Mouse (Mus musculus) kidney, postnatal 0 days (tissue): ENCODE results near the gene Cnr1. TPM values are rescaled to one million over a fixed set of nuclear protein-coding genes. Genes with fewer than 3 reads are reported as not detected.

Experiments
- ATAC-seq: fragments of 200-750 bp; cut with Nextera tagmentation; replicated peaks from 2 replicates; pipeline ENCODE4 v1.8.0; 2017; ENCODE audit warnings: low read depth, moderate number of reproducible peaks, moderate TSS enrichment, moderate library complexity; ENCODE audit not compliant: low FRiP score
- DNase-seq: peaks from one replicate; pipeline ENCODE4 v3.0.0-alpha.2; 2016; ENCODE audit warnings: low spot score
- H3K27ac ChIP-seq: fragments of 300-500 bp; sonication (generic); 2 replicates; pipeline ENCODE4 v1.5.1; 2014; ENCODE audit warnings: mild to moderate bottlenecking
- H3K27me3 ChIP-seq: fragments of 300-500 bp; sonication (generic); 2 replicates; pipeline ENCODE4 v1.6.1; 2014; ENCODE audit warnings: low read length, mixed read lengths; ENCODE audit not compliant: insufficient read depth
- H3K36me3 ChIP-seq: fragments of 300-500 bp; sonication (generic); 2 replicates; pipeline ENCODE4 v1.6.1; 2014; ENCODE audit warnings: low read length, mixed read lengths; ENCODE audit not compliant: insufficient read depth
- H3K4me1 ChIP-seq: fragments of 300-500 bp; sonication (generic); replicated peaks from 2 replicates; pipeline ENCODE4 v1.6.1; 2014; ENCODE audit warnings: antibody characterized with exemption, low read length, mixed read lengths; ENCODE audit not compliant: insufficient read depth
- H3K4me2 ChIP-seq: fragments of 300-500 bp; sonication (generic); 2 replicates; pipeline ENCODE4 v1.6.1; 2014; ENCODE audit warnings: mild to moderate bottlenecking, low read length, moderate library complexity, mixed read lengths
- H3K4me3 ChIP-seq: fragments of 300-500 bp; sonication (generic); replicated peaks from 2 replicates; pipeline ENCODE4 v1.5.1; 2014; ENCODE audit warnings: low read depth, low read length
- H3K9ac ChIP-seq: fragments of 300-500 bp; sonication (generic); 2 replicates; pipeline ENCODE4 v1.6.1; 2014; ENCODE audit warnings: low read depth, low read length
- H3K9me3 ChIP-seq: fragments of 300-500 bp; sonication (generic); replicated peaks from 2 replicates; pipeline ENCODE4 v1.6.1; 2016; ENCODE audit warnings: low read length, inconsistent platforms, mixed read lengths
- CTCF ChIP-seq: IDR thresholded peaks from 2 replicates; pipeline ENCODE4 v1.5.1; 2016; ENCODE audit warnings: antibody characterized with exemption, low read depth, mild to moderate bottlenecking, moderate library complexity
- WGBS: fragments of 180-500 bp; shearing (Covaris S2); extraction: QIAGEN DNeasy Blood & Tissue Kit; methylation state at CpG from one replicate; pipeline ENCODE4 v1.1.7; 2014; 5-methylcytosine and 5-hydroxymethylcytosine counted together
- polyA plus RNA-seq: library from polyadenylated mRNA; unstranded; fragments of >200 nt; fragmentation: Nextera tagmentation; extraction: Ambion mirVana; gene quantifications from 2 replicates; pipeline ENCODE4 v1.2.1, GENCODE M21; 2015

Gene Cnr1
- polyA plus RNA-seq, 1 experiment from 2014 or later = 0.25 TPM

DNA sequence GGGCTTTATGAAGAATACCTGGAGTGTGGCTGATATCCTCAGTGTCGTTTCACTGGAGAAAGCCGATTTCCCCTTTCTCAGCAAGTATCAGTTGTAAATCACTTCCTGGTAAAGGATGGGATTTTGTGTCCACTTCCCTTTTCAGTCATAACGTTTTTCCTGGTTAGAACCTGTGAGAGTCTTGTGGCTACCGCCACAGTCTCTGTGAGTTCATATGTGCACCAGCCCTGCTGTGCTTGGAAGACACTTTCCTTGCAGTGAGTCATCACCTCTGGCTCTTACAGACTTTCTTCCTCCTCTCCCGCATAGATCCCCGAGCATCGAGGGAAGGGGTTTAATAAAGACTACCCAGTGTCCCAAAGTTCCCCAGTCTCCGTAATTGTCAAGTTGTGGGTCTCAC is 29.3 kb upstream of the Cnr1 start:
- no peaks in the 10 kb centered on the region for H3K36me3 ChIP-seq
- no peak for TF ChIP-seq CTCF
- no peaks in the 10 kb centered on the region for H3K4me1 ChIP-seq
- no peak for DNase-seq
- no peak overlapping the region for H3K4me3 ChIP-seq
- H3K27me3 ChIP-seq = no peaks in the 10 kb centered on the region
- no peak for ATAC-seq
- 64% methylated on average over 8 of the region's 8 CpGs for WGBS
- no peak overlapping the region for H3K4me2 ChIP-seq
- no peak overlapping the region for H3K9ac ChIP-seq
- H3K9me3 ChIP-seq = no peaks in the 10 kb centered on the region
- no peak overlapping the region for H3K27ac ChIP-seq

- no peak overlapping the region for H3K27ac ChIP-seq
- no peak overlapping the region for H3K4me3 ChIP-seq
- no peaks in the 10 kb centered on the region for H3K4me1 ChIP-seq
- no peaks in the 10 kb centered on the region for H3K36me3 ChIP-seq
- H3K9me3 ChIP-seq = no peaks in the 10 kb centered on the region
- no peak overlapping the region for H3K4me2 ChIP-seq
- WGBS = 75% methylated on average over 2 of the region's 2 CpGs
- DNase-seq (peak; percentile 8), ATAC-seq (no peak)
- no peaks in the 10 kb centered on the region for H3K27me3 ChIP-seq
- no peak for TF ChIP-seq CTCF
- H3K9ac ChIP-seq = no peak overlapping the region
Observed at GRCm38 (mm10) chr4:33895491-33895890, 28.9 kb upstream of the Cnr1 start.

GRCm38 (mm10) chr4:33901659-33902058 is 22.7 kb upstream of the Cnr1 start:
- Histone ChIP-seq H3K4me3 (no peak overlapping the region), H3K9me3 (no peaks in the 10 kb centered on the region), H3K4me2 (no peak overlapping the region), H3K36me3 (no peaks in the 10 kb centered on the region), H3K27ac (no peak overlapping the region), H3K4me1 (no peaks in the 10 kb centered on the region), H3K27me3 (no peaks in the 10 kb centered on the region), H3K9ac (no peak overlapping the region)
- no peak for ATAC-seq
- WGBS = 80% methylated on average over 3 of the region's 3 CpGs
- no peak for DNase-seq
- TF ChIP-seq CTCF = no peak

DNA sequence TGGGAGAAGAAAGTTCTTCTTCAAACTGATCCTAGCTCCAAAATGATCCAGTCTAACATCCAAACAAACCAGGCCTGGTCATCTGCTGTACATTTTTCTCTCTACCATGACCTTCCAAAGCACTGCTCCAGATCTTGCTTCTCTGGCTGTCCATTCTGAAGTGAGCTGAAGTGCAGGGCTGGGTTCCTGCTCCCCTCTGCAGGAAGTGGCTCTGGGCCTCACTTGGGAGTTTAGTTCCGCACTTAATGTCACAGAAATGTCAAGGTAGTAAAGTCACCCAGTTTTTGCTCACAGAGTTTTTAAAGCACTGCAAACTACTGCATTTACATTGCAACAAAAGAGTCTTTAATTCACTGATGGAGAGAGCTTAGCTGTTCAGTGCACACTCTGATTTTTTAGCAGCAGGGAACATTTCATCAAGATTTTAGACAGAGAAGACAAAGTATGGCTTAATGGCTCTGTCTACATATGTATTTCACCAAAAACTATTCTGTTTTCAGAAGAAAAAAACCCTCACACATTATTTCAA is 20.5 kb upstream of the Cnr1 start:
- ATAC-seq (no peak), DNase-seq (no peak)
- no peak overlapping the region for H3K9ac ChIP-seq
- no peaks in the 10 kb centered on the region for H3K4me1 ChIP-seq
- H3K36me3 ChIP-seq = no peaks in the 10 kb centered on the region
- H3K27me3 ChIP-seq = no peaks in the 10 kb centered on the region
- no peak overlapping the region for H3K4me3 ChIP-seq
- TF ChIP-seq CTCF = no peak
- H3K4me2 ChIP-seq = no peak overlapping the region
- H3K27ac ChIP-seq = no peak overlapping the region
- WGBS = 48% methylated on average over 1 of the region's 1 CpGs
- no peaks in the 10 kb centered on the region for H3K9me3 ChIP-seq

GRCm38 (mm10) chr4:33904826-33905225 is 19.6 kb upstream of the Cnr1 start:
- 85% methylated on average over 4 of the region's 4 CpGs for WGBS
- no peak for TF ChIP-seq CTCF

DNA sequence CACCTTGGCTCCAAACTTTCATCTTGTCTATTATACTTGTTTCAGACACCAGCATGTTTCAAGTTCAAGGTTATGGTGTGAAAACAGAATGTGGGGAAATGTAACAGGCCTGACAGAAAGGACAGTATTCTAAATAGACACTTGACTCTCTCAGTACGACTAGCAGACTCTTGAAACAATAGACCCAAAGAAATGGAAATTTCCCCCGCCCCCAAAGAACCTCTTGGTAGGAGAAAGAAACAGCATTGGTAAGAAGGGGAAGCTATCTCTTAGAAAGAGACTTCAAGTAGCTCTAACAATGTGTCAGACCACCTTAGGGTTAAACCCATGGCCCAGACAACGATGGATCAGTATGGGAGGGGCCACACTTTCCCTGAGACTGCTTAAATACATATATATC is 15.6 kb upstream of the Cnr1 start:
- no peak for DNase-seq
- Histone ChIP-seq H3K4me1 (no peaks in the 10 kb centered on the region), H3K4me3 (no peak overlapping the region), H3K27ac (no peak overlapping the region), H3K9ac (no peak overlapping the region), H3K27me3 (no peaks in the 10 kb centered on the region), H3K4me2 (no peak overlapping the region), H3K36me3 (no peaks in the 10 kb centered on the region), H3K9me3 (no peaks in the 10 kb centered on the region)
- no peak for TF ChIP-seq CTCF
- 56% methylated on average over 3 of the region's 3 CpGs for WGBS
- ATAC-seq = no peak

More at GRCm38 (mm10) chr4:33904826-33905225, 19.6 kb upstream of the Cnr1 start:
- no peak overlapping the region for H3K27ac ChIP-seq
- H3K4me2 ChIP-seq = no peak overlapping the region
- H3K9ac ChIP-seq = no peak overlapping the region
- H3K27me3 ChIP-seq = no peaks in the 10 kb centered on the region
- H3K36me3 ChIP-seq = no peaks in the 10 kb centered on the region
- no peaks in the 10 kb centered on the region for H3K4me1 ChIP-seq
- ATAC-seq (no peak), DNase-seq (no peak)
- no peak overlapping the region for H3K4me3 ChIP-seq
- H3K9me3 ChIP-seq = no peaks in the 10 kb centered on the region

DNA sequence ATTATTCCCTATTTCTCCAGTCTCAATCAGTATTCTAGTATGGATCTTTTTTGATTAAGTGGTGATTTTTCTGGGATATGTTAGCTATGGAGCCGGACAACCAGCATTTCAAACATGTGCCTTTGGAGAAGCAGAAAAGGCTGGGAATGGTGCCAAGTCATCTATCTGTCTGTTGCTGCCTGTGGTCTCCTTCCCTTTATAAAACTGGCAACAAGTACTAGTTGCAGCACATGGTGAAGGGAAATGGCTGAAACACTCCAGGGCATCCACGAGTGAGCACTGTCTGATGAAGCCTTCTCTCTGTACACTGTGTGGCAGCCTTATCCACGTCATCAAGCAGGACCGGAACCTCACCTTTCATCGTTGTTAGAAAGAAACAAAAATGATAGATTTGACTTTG is 8.7 kb upstream of the Cnr1 start:
- Histone ChIP-seq H3K36me3 (no peaks in the 10 kb centered on the region), H3K9me3 (no peaks in the 10 kb centered on the region), H3K4me1 (no peaks in the 10 kb centered on the region), H3K27me3 (no peaks in the 10 kb centered on the region), H3K27ac (no peak overlapping the region), H3K4me3 (no peak overlapping the region), H3K9ac (no peak overlapping the region), H3K4me2 (no peak overlapping the region)
- DNase-seq = peak; percentile 26
- no peak for TF ChIP-seq CTCF
- 57% methylated on average over 5 of the region's 5 CpGs for WGBS
- no peak for ATAC-seq
